Mouse (Mus musculus) bone marrow, adult 2 months (tissue): ENCODE data around the gene Usp48.

Experiments used
- CTCF ChIP-seq: fragments of 200-500 bp; IDR thresholded peaks from 2 replicates; pipeline ENCODE4 v1.5.1; 2011; ENCODE audit warnings: low read length, control low read depth; ENCODE audit not compliant: control insufficient read depth, insufficient read depth
- POLR2A ChIP-seq: fragments of 200-500 bp; IDR thresholded peaks from 2 replicates; pipeline ENCODE4 v1.6.1; 2011; ENCODE audit warnings: low read depth, mild to moderate bottlenecking, control low read depth, low read length, borderline replicate concordance; ENCODE audit not compliant: control insufficient read depth

DNA sequence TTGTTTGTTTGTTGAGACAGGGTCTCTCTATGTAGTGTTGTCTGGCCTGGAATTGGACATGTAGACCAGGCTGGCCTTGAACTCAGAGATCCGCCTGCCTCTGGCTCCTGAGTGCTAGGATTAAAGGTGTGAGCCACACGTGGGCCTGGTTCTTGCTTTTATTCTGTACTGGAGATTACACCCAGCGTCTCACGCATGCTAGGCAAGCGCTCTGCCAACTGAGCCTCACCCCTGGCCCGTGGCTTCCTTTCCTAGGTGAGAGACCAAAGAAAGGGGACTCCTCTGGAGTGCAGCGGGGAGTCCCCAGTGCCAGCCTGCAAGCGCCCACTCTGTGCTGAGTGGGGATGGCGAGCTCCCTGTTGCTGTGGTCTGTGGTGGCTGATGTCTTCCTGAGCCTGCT is 85.0 kb downstream of the Usp48 start:
- no peak for TF ChIP-seq CTCF
- TF ChIP-seq POLR2A = no peak
